Mouse (Mus musculus): ENCODE measurements around the gene Slc17a4.

DNA sequence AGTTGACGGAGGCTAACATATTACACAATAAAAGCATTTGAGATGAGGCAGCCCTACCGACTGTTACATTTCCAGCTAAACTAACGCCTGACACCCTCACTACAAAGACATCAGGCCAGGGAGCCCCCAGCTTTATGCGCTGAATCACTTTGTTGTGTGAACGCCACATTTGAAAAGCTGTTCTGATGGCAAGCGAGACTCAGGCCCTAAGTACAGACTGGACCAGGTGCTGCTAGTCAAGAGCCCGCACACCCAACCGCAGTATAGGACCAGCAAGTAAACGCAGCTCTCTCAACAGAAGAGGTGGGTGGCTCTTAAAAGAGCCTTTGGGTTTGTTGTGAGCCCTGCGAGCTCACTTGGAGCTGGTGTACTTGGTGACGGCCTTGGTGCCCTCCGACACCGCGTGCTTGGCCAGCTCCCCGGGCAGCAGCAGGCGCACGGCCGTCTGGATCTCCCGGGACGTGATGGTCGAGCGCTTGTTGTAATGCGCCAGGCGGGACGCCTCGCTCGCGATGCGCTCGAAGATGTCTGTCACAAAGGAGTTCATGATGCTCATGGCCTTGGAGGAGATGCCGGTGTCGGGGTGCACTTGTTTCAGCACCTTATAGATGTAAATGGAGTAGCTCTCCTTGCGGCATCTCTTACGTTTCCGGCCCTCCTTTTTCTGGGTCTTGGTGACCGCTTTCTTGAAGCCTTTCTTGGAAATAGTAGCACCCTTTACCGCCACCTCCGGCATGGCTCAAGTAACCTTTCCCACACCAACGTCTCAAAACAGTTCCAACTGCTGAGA is 18.8 kb upstream of the Slc17a4 start, which contains the start of gene Hist1h2ba:
- no peak for TF ChIP-seq CTCF (IDR thresholded peaks at IDR 0.05; ENCODE audit: low read depth)
- no peak for TF ChIP-seq EP300 (IDR thresholded peaks at IDR 0.05; ENCODE audit: low read depth)
